Mouse (Mus musculus) brain, embryonic 14.5 days (tissue): ENCODE measurements at regions not wholly inside any gene's neighbourhood (a gene's known extent, or its start where the extent isn't known, plus 50 kb on each side); places are given as distances from the start of the nearest gene placed in this dataset.

Experiments used
- CTCF ChIP-seq: fragments of 200-500 bp; IDR thresholded peaks from 2 replicates; pipeline ENCODE4 v1.5.1; 2012; ENCODE audit warnings: inconsistent platforms, mild to moderate bottlenecking, moderate library complexity, borderline replicate concordance; ENCODE audit not compliant: insufficient read depth, insufficient read length; ENCODE audit errors: extremely low read depth
- POLR2A ChIP-seq: fragments of 200-500 bp; IDR thresholded peaks from 2 replicates; pipeline ENCODE4 v1.6.1; 2012; ENCODE audit warnings: mild to moderate bottlenecking, inconsistent platforms, borderline replicate concordance; ENCODE audit not compliant: poor library complexity, insufficient read depth, insufficient read length, severe bottlenecking; ENCODE audit errors: extremely low read depth

- TF ChIP-seq CTCF (no peak), POLR2A (no peak)
Measured at GRCm38 (mm10) chr14:72234234-72235075, 257.2 kb downstream of the Gm9195 start.
